Mouse (Mus musculus) c-Kit-negative CD71-positive TER-119-positive erythroid progenitor cells, embryonic 14.5 days (primary cell): Measurements from ENCODE around the gene Mrps23.
A peak's percentile ranks its signal among the peaks of the same experiment; 100 is the strongest.

Experiments used
- DNase-seq: peaks from one replicate; pipeline ENCODE4 v3.0.0-alpha.2; 2013; ENCODE audit warnings: low read depth, low spot score

Gene Mrps23

GRCm38 (mm10) chr11:88248636-88249035 lies 44.4 kb downstream of the Mrps23 start:
- DNase-seq = no peak

- no peak for DNase-seq
Measured at GRCm38 (mm10) chr11:88250568-88250967, 46.4 kb downstream of the Mrps23 start.

GRCm38 (mm10) chr11:88251295-88251694 lies 47.1 kb downstream of the Mrps23 start:
- DNase-seq = no peak

- no peak for DNase-seq
Measured at GRCm38 (mm10) chr11:88251972-88252766, 48.0 kb downstream of the Mrps23 start.

- DNase-seq = no peak
Measured at GRCm38 (mm10) chr11:88252767-88253513, 48.8 kb downstream of the Mrps23 start.

GRCm38 (mm10) chr11:88253514-88254167 lies 49.5 kb downstream of the Mrps23 start:
- no peak for DNase-seq

GRCm38 (mm10) chr11:88257700-88258099 lies 53.5 kb downstream of the Mrps23 start:
- DNase-seq = no peak

- peak; percentile 15 for DNase-seq
Measured at GRCm38 (mm10) chr11:88258212-88258611, 54.0 kb downstream of the Mrps23 start.

GRCm38 (mm10) chr11:88260463-88260862 lies 56.3 kb downstream of the Mrps23 start:
- DNase-seq = no peak
